9 mouse cellular contexts compared by ENCODE assay signal in the genomic region with DNA sequence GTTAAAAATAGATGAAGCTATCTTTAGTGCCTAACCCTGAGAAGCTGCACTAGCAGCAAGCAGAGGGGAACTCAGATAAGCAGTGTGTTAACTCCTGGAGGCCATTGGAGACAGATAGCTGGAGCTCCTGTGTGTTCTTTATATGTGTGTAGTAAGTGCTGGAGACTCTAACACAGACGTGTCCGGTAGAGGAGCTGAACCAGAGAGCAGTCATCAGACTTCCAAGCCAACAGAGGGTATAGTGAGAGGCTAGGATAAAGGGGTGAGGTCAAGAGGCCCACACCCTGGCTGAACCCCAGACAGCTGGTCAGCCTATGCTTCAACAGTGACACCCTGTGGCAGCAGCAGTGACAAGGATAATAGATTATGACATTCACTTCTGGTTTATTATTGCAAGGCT.
DNase-seq lines count a peak whose midpoint lies in the region; ATAC-seq and TF ChIP-seq lines count a peak whose summit lies in the region.
"Had no signal": no experiment of that assay in that cellular context is flagged by ENCODE, and none has a peak within 500 bp of the region (broad histone marks: within the 10 kb centered on the region; RNA-seq: fewer than 3 reads in every experiment).

No protein-coding gene starts in this region.

- no peak overlapping the region for H3K9ac ChIP-seq in hindbrain, embryonic 11.5 days (ENCODE audit: low read depth, low read length)
- no peak overlapping the region for H3K9ac ChIP-seq in hindbrain, embryonic 16.5 days (ENCODE audit: low read depth, low read length)
- no peak overlapping the region for H3K9ac ChIP-seq in heart, embryonic 14.5 days (ENCODE audit: low read length)

- ATAC-seq in hindbrain, embryonic 11.5 days (ENCODE audit: low FRiP score) = peak; percentile 72
- ATAC-seq in hindbrain, embryonic 16.5 days = no peak
- ATAC-seq in heart, embryonic 14.5 days (ENCODE audit: insufficient number of reproducible peaks, insufficient read depth, low FRiP score, low read depth) = peak; percentile 86; the same call in 1 of the 2 replicates
- ATAC-seq in erythroid progenitor cell, adult 5-6 weeks (replicated peaks; ENCODE audit: low FRiP score, poor library complexity, severe bottlenecking) = no peak

- DNase-seq in hindbrain, embryonic 11.5 days (ENCODE audit: low spot score) = peak; percentile 34
- DNase-seq in cerebellum, adult 9-11 months = peak; percentile 68
- peak; percentile 19 to 25 for DNase-seq in left cerebral cortex, adult 2 months (ENCODE audit: extremely low spot score in 1 of 2, low spot score in 2 of 2)
- no peak for DNase-seq in ovary, postnatal 10 days (ENCODE audit: low spot score)
- no peak for DNase-seq in thymus, postnatal 0 days (ENCODE audit: low spot score)

- H3K27ac ChIP-seq in hindbrain, embryonic 11.5 days (ENCODE audit: low read depth, low read length) = no peak overlapping the region
- no peak overlapping the region for H3K27ac ChIP-seq in hindbrain, embryonic 16.5 days (ENCODE audit: low read depth, low read length)
- H3K27ac ChIP-seq in heart, embryonic 14.5 days (replicated peaks in 1 of 2; ENCODE audit: control insufficient read depth in 1 of 2, insufficient read depth in 1 of 2, low read depth in 2 of 2, low read length in 2 of 2) = peak overlapping the region; percentile 61 to 69
- no peak overlapping the region for H3K27ac ChIP-seq in left cerebral cortex, adult 2 months

- intact Hi-C loops in left cerebral cortex, adult 2 months (cut with DNase I) = loop anchor here (5.0 kb wide), 1 partner anchor 520 kb away; no protein-coding TSS in a partner anchor

- no peaks in the 10 kb centered on the region for H3K9me3 ChIP-seq in hindbrain, embryonic 11.5 days (ENCODE audit: control insufficient read depth, low read length)
- no peaks in the 10 kb centered on the region for H3K9me3 ChIP-seq in hindbrain, embryonic 16.5 days (ENCODE audit: control insufficient read depth, low read length)
- no peaks in the 10 kb centered on the region for H3K9me3 ChIP-seq in heart, embryonic 14.5 days (ENCODE audit: control insufficient read depth, low read length)
- H3K9me3 ChIP-seq: megakaryocyte, embryonic 14.5 days had no signal

- WGBS in hindbrain, embryonic 11.5 days = 24% methylated on average over 2 of the region's 2 CpGs
- 24% methylated on average over 2 of the region's 2 CpGs for WGBS in hindbrain, embryonic 16.5 days
- 6% methylated on average over 2 of the region's 2 CpGs for WGBS in heart, embryonic 14.5 days

- H3K4me2 ChIP-seq in hindbrain, embryonic 11.5 days (replicated peaks; ENCODE audit: low read depth, low read length) = no peak overlapping the region
- no peak overlapping the region for H3K4me2 ChIP-seq in hindbrain, embryonic 16.5 days (ENCODE audit: low read length)
- H3K4me2 ChIP-seq in heart, embryonic 14.5 days (ENCODE audit: low read length) = 0 out of 2 replicates have a peak overlapping the region, but pooled peaks have one; percentile 1

- no peaks in the 10 kb centered on the region for H3K27me3 ChIP-seq in hindbrain, embryonic 11.5 days (ENCODE audit: control insufficient read depth, insufficient read depth, low read length)
- H3K27me3 ChIP-seq in hindbrain, embryonic 16.5 days (replicated peaks; ENCODE audit: control insufficient read depth, insufficient read depth, low read length) = no peaks in the 10 kb centered on the region
- no peaks in the 10 kb centered on the region for H3K27me3 ChIP-seq in heart, embryonic 14.5 days (ENCODE audit: control insufficient read depth, insufficient read depth, low read length)
- H3K27me3 ChIP-seq: megakaryocyte, embryonic 14.5 days had no signal

- H3K4me1 ChIP-seq in hindbrain, embryonic 11.5 days (replicated peaks; ENCODE audit: control insufficient read depth, insufficient read depth, low read length) = no peaks in the 10 kb centered on the region
- H3K4me1 ChIP-seq in hindbrain, embryonic 16.5 days (ENCODE audit: control insufficient read depth, insufficient read depth, low read depth, low read length) = no peaks in the 10 kb centered on the region
- H3K4me1 ChIP-seq in heart, embryonic 14.5 days (ENCODE audit: control insufficient read depth in 2 of 2, insufficient read depth in 2 of 2, low read length in 2 of 2) = peaks cover 0 to 3% of the 10 kb centered on the region in 2 experiments; a peak in 2 of 4 replicates
- H3K4me1 ChIP-seq: megakaryocyte, embryonic 14.5 days had no signal

- TF ChIP-seq CTCF in left cerebral cortex, adult 2 months (IDR thresholded peaks at IDR 0.05) = peak; percentile 62

- no peaks in the 10 kb centered on the region for H3K36me3 ChIP-seq in hindbrain, embryonic 11.5 days (ENCODE audit: control insufficient read depth, insufficient read depth, low read length)
- no peaks in the 10 kb centered on the region for H3K36me3 ChIP-seq in hindbrain, embryonic 16.5 days (ENCODE audit: control insufficient read depth, insufficient read depth, low read length)
- H3K36me3 ChIP-seq in heart, embryonic 14.5 days (ENCODE audit: control insufficient read depth, insufficient read depth, low read length) = no peaks in the 10 kb centered on the region

- H3K4me3 ChIP-seq in hindbrain, embryonic 11.5 days (ENCODE audit: low read depth, low read length) = no peak overlapping the region
- H3K4me3 ChIP-seq in hindbrain, embryonic 16.5 days (ENCODE audit: low read length) = no peak overlapping the region
- no peak overlapping the region for H3K4me3 ChIP-seq in heart, embryonic 14.5 days (ENCODE audit: control insufficient read depth in 1 of 2, insufficient read depth in 1 of 2, low read depth in 1 of 2, low read length in 2 of 2)
- H3K4me3 ChIP-seq in left cerebral cortex, adult 2 months = no peak overlapping the region
- H3K4me3 ChIP-seq: megakaryocyte, embryonic 14.5 days had no signal

Comparison
In these comparisons a context has a peak if more than half of its experiments do, and no peak if none do; other contexts are left out.
1. ATAC-seq: peak in hindbrain, embryonic 11.5 days (single experiment) and heart, embryonic 14.5 days (single experiment); none in hindbrain, embryonic 16.5 days (single experiment) and erythroid progenitor cell, adult 5-6 weeks (single experiment).
2. DNase-seq: peak in hindbrain, embryonic 11.5 days (single experiment), cerebellum, adult 9-11 months (single experiment) and left cerebral cortex, adult 2 months (2 of 2); none in ovary, postnatal 10 days (single experiment) and thymus, postnatal 0 days (single experiment).
3. H3K27ac ChIP-seq: peak in heart, embryonic 14.5 days (2 of 2); none in hindbrain, embryonic 11.5 days (single experiment), hindbrain, embryonic 16.5 days (single experiment) and left cerebral cortex, adult 2 months (single experiment).